Mouse (Mus musculus) kidney, embryonic 14.5 days (tissue): ENCODE measurements at regions not wholly inside any gene's neighbourhood (a gene's known extent, or its start where the extent isn't known, plus 50 kb on each side); places are given as distances from the start of the nearest gene placed in this dataset.

Experiments
- ATAC-seq: fragments of 200-750 bp; cut with Nextera tagmentation; 2 replicates; pipeline ENCODE4 v1.8.0; 2017; ENCODE audit warnings: moderate number of reproducible peaks, mild to moderate bottlenecking, moderate TSS enrichment, moderate library complexity; ENCODE audit not compliant: low FRiP score, low TSS enrichment
- H3K27ac ChIP-seq: fragments of 300-500 bp; sonication (generic); 2 replicates; pipeline ENCODE4 v1.5.1; 2014; ENCODE audit warnings: low read depth, mild to moderate bottlenecking, low read length, moderate library complexity, mixed read lengths
- H3K27me3 ChIP-seq: fragments of 300-500 bp; sonication (generic); 2 replicates; pipeline ENCODE4 v1.6.1; 2014; ENCODE audit warnings: mild to moderate bottlenecking, low read length; ENCODE audit not compliant: control insufficient read depth, insufficient read depth
- H3K36me3 ChIP-seq: fragments of 300-500 bp; sonication (generic); 2 replicates; pipeline ENCODE4 v1.6.1; 2014; ENCODE audit warnings: low read length, mixed read lengths; ENCODE audit not compliant: control insufficient read depth, insufficient read depth
- H3K4me1 ChIP-seq: fragments of 300-500 bp; sonication (generic); 2 replicates; pipeline ENCODE4 v1.6.1; 2014; ENCODE audit warnings: low read length, mixed read lengths; ENCODE audit not compliant: control insufficient read depth, insufficient read depth
- H3K4me2 ChIP-seq: fragments of 300-500 bp; sonication (generic); replicated peaks from 2 replicates; pipeline ENCODE4 v1.6.1; 2014; ENCODE audit warnings: low read depth, mild to moderate bottlenecking, low read length
- H3K4me3 ChIP-seq: fragments of 300-500 bp; sonication (generic); 2 replicates; pipeline ENCODE4 v1.5.1; 2014; ENCODE audit warnings: mild to moderate bottlenecking, low read length
- H3K9ac ChIP-seq: fragments of 300-500 bp; sonication (generic); 2 replicates; pipeline ENCODE4 v1.6.1; 2014; ENCODE audit warnings: low read depth, mild to moderate bottlenecking, low read length, moderate library complexity
- H3K9me3 ChIP-seq: fragments of 300-500 bp; sonication (generic); 2 replicates; pipeline ENCODE4 v1.6.1; 2016; ENCODE audit warnings: low read length; ENCODE audit not compliant: control insufficient read depth
- WGBS: fragments of 180-500 bp; shearing (Covaris S2); extraction: QIAGEN DNeasy Blood & Tissue Kit; methylation state at CpG from one replicate; pipeline ENCODE4 v1.1.7; 2014; 5-methylcytosine and 5-hydroxymethylcytosine counted together

GRCm38 (mm10) chr10:8136662-8137061, 180.6 kb upstream of the Tab2 start:
- WGBS = 77% methylated on average over 3 of the region's 3 CpGs
- Histone ChIP-seq H3K27ac (no peak overlapping the region), H3K36me3 (no peaks in the 10 kb centered on the region), H3K9me3 (no peaks in the 10 kb centered on the region), H3K4me3 (no peak overlapping the region), H3K27me3 (no peaks in the 10 kb centered on the region), H3K9ac (no peak overlapping the region), H3K4me2 (no peak overlapping the region), H3K4me1 (no peaks in the 10 kb centered on the region)
- no peak for ATAC-seq

GRCm38 (mm10) chr10:8135272-8135671, 179.2 kb upstream of the Tab2 start:
- H3K4me3 ChIP-seq = no peak overlapping the region
- H3K9me3 ChIP-seq = no peaks in the 10 kb centered on the region
- ATAC-seq = no peak
- H3K9ac ChIP-seq = no peak overlapping the region
- H3K27me3 ChIP-seq = no peaks in the 10 kb centered on the region
- WGBS = 55% methylated on average over 5 of the region's 7 CpGs
- no peak overlapping the region for H3K27ac ChIP-seq
- no peaks in the 10 kb centered on the region for H3K36me3 ChIP-seq
- no peaks in the 10 kb centered on the region for H3K4me1 ChIP-seq
- no peak overlapping the region for H3K4me2 ChIP-seq

DNA sequence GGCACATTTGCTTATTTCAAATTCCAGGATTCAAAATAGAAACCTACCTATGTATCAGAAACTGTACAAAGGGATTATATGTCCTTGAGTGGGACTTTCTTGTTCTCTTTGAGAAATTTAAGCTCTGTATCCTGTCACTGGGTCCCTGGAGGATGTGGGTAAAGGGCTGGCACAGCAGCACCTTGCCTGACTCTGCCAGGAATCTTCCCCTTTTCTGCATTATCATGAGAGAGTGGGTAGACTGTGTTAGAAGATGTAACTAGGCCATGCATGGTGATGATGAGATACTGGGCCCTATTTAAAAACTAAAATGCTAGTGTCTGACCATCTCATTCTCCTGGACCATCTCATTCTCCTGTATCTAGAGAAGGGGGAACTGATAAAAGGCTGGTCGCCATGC, 178.4 kb upstream of the Tab2 start:
- Histone ChIP-seq H3K4me2 (no peak overlapping the region), H3K4me3 (no peak overlapping the region)
- ATAC-seq = no peak

GRCm38 (mm10) chr10:8133451-8133952, 177.5 kb upstream of the Tab2 start:
- H3K4me2 ChIP-seq = no peak overlapping the region
- H3K27ac ChIP-seq = no peak overlapping the region
- H3K9me3 ChIP-seq = no peaks in the 10 kb centered on the region
- WGBS = 56% methylated on average over 13 of the region's 13 CpGs
- no peaks in the 10 kb centered on the region for H3K27me3 ChIP-seq
- ATAC-seq = no peak
- no peak overlapping the region for H3K4me3 ChIP-seq
- H3K36me3 ChIP-seq = no peaks in the 10 kb centered on the region
- H3K4me1 ChIP-seq = no peaks in the 10 kb centered on the region
- H3K9ac ChIP-seq = no peak overlapping the region

More for the DNA sequence above, 178.4 kb upstream of the Tab2 start:
- Histone ChIP-seq H3K27ac (no peak overlapping the region), H3K9ac (no peak overlapping the region), H3K9me3 (no peaks in the 10 kb centered on the region), H3K36me3 (no peaks in the 10 kb centered on the region), H3K27me3 (no peaks in the 10 kb centered on the region), H3K4me1 (no peaks in the 10 kb centered on the region)
- whole genome bisulfite sequencing = 100% methylated on average over 1 of the region's 1 CpGs

DNA sequence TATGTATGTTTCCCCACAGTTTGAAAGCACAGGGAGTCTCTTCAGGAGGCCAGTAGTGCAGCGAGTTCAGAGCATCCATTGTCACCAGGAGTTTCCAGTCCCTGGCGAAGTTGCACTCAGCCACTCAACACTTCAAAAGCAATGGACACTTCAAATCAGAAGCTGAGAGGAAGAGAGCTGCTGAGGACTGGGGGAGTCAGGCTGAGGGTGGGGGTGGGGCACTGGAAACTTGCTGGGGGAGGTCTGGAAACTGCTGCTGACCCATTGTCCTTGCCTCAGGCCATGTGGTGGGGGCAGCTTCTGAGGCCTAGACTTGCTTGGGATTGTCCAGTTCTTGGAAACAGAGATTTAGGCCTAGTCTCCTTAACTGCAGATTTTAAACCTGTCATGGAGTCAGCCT, 176.8 kb upstream of the Tab2 start:
- no peaks in the 10 kb centered on the region for H3K9me3 ChIP-seq
- H3K27me3 ChIP-seq = no peaks in the 10 kb centered on the region
- H3K27ac ChIP-seq = no peak overlapping the region
- H3K4me2 ChIP-seq = no peak overlapping the region
- H3K4me3 ChIP-seq = no peak overlapping the region
- WGBS = 76% methylated on average over 2 of the region's 2 CpGs
- H3K36me3 ChIP-seq = no peaks in the 10 kb centered on the region
- H3K4me1 ChIP-seq = no peaks in the 10 kb centered on the region
- no peak for ATAC-seq
- no peak overlapping the region for H3K9ac ChIP-seq

- no peak overlapping the region for H3K27ac ChIP-seq
- no peak for ATAC-seq
- H3K4me2 ChIP-seq = no peak overlapping the region; the same call in 1 of the 2 replicates
- no peaks in the 10 kb centered on the region for H3K4me1 ChIP-seq
- no peaks in the 10 kb centered on the region for H3K36me3 ChIP-seq
- H3K9me3 ChIP-seq = no peaks in the 10 kb centered on the region
- H3K27me3 ChIP-seq = no peaks in the 10 kb centered on the region
- H3K4me3 ChIP-seq = no peak overlapping the region
- H3K9ac ChIP-seq = no peak overlapping the region
- WGBS = 52% methylated on average over 18 of the region's 18 CpGs
These were observed 174.6 kb upstream of the Tab2 start for GRCm38 (mm10) chr10:8130472-8131241.

- H3K27ac ChIP-seq = no peak overlapping the region
- H3K4me2 ChIP-seq = no peak overlapping the region; the same call in 1 of the 2 replicates
- no peaks in the 10 kb centered on the region for H3K4me1 ChIP-seq
- H3K36me3 ChIP-seq = no peaks in the 10 kb centered on the region
- 62% methylated on average over 8 of the region's 8 CpGs for WGBS
- H3K9ac ChIP-seq = no peak overlapping the region
- ATAC-seq = no peak
- no peak overlapping the region for H3K4me3 ChIP-seq
- no peaks in the 10 kb centered on the region for H3K27me3 ChIP-seq
- H3K9me3 ChIP-seq = no peaks in the 10 kb centered on the region
These were observed 174.0 kb upstream of the Tab2 start for GRCm38 (mm10) chr10:8130057-8130456.

GRCm38 (mm10) chr10:8124124-8124523, 168.1 kb upstream of the Tab2 start:
- H3K9me3 ChIP-seq = no peaks in the 10 kb centered on the region

DNA sequence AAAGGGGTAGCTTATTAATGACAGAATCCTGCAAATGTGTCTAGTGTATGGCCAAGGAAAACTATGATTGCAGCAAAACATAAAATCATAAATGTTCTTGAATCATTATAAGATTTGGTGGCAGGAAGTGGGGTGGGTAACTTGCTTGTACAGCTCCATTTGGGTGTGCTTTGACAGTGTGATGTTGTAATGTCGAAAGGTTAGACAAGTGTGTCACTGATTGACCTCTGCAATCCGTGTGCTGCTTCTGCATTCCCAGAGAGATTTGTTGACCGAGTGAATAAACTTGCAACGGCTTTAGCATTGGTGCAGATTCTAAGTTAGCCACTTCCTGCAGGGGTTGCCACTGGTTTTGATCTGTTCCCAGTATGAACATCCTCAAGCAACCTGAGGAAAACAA, 165.9 kb upstream of the Tab2 start:
- no peak for ATAC-seq
- Histone ChIP-seq H3K4me1 (no peaks in the 10 kb centered on the region), H3K27ac (no peak overlapping the region), H3K27me3 (no peaks in the 10 kb centered on the region), H3K36me3 (no peaks in the 10 kb centered on the region), H3K9ac (no peak overlapping the region), H3K4me2 (no peak overlapping the region), H3K4me3 (no peak overlapping the region), H3K9me3 (no peaks in the 10 kb centered on the region)
- WGBS = 61% methylated on average over 4 of the region's 4 CpGs

More at GRCm38 (mm10) chr10:8124124-8124523, 168.1 kb upstream of the Tab2 start:
- Histone ChIP-seq H3K4me1 (no peaks in the 10 kb centered on the region), H3K36me3 (no peaks in the 10 kb centered on the region), H3K27ac (no peak overlapping the region), H3K4me2 (no peak overlapping the region), H3K27me3 (no peaks in the 10 kb centered on the region), H3K4me3 (no peak overlapping the region), H3K9ac (no peak overlapping the region)
- ATAC-seq = no peak
- 93% methylated on average over 1 of the region's 1 CpGs for WGBS
